Mouse (Mus musculus) embryonic stem cell, embryonic (primary cell): ENCODE results near the gene Mrpl43.

Experiments
- CTCF ChIA-PET, 4 experiments: fragments of 300-600 bp in 2 of 4; fragments of 350-600 bp in 2 of 4; sonication (Branson Sonifier 250); formaldehyde crosslinking; loops; one replicate each; lab custom pipeline; 2022; ENCODE audit warnings: inconsistent platforms in 2 of 4; lab: Charles Lee
- POLR2A ChIA-PET, 4 experiments: fragments of 300-600 bp in 2 of 4; fragments of 350-600 bp in 2 of 4; sonication (Branson Sonifier 250); formaldehyde crosslinking; loops; one replicate each; lab custom pipeline; 2022; ENCODE audit warnings: antibody characterized with exemption in 4 of 4, inconsistent platforms in 1 of 4; lab: Charles Lee

Gene Mrpl43

DNA sequence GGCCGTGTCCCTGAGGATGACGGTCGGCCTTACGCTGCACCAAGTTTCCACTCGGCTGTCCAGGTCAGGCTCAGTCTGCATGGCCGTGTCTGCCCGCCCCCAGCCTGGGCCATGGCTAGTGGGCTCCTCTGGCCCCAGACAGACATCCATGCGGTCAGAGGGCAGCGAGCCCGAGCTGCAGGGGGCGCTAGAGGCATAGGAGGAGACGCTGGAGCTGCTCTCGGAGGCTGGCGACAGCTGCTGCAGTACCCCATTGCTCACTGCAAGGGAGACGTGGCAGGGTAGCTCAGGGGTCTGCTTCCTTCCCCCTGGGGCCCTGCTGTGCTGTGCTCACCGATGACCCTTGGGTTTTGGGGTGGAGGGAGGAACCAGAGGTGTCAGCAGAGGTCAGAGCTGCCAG, 30.6 kb upstream of the Mrpl43 start:
- POLR2A ChIA-PET, result interaction anchor here (0.5 to 3.8 kb wide), 23 partner anchors 8 to 354 kb away, joined by 3 to 33 read pairs (median 3); partner anchors contain the start of genes Kazald1 (in 4 of the 4), Sfxn3 (in 2 of the 4), Lzts2 (in 1 of the 4) and Mrpl43 (in 1 of the 4)
- CTCF ChIA-PET, result interaction anchor here (0.5 to 16.0 kb wide), 69 partner anchors 9 to 842 kb away, joined by 3 to 523 read pairs (median 4); partner anchors contain the start of genes Sfxn3 (in 4 of the 4), Kazald1 (in 2 of the 4), Lzts2 (in 2 of the 4) and Pdzd7 (in 2 of the 4)

DNA sequence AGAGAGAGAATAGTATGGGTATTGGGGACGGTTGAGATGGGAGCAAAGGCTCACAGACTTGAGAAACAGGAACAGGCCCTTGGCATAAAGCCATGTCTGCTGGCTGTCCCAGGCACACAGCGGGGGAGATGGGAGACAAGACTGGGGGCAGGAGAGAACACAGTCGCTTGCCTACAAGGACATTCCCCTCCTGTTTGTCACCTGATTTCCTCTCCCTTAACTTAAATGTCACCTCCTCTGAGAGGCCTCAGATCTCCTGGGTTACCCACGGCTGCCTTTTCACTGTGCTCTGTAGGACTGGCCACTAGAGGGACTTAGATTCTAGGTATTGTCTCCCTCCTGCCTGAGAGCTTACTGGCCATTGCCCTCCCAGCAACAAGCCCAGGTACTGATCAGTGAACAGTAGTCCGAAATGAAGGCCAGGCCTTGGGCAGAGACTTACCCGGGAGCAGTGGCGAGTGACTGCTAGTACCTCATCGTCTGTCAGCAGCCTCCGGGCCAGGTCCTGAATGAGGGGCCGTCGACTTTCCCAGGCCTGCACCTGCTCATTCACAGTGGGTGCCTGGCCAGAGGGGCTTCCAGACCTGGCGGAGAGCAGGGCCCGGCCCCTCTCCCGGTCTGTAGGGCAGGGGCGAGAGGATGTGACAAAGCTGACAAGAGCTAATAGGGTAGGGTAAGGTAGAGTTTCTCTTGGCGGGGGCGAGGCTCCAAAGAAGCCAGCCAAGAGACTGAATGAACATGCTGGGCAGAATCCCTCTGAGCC, 26.5 kb upstream of the Mrpl43 start:
- CTCF ChIA-PET, result interaction anchor here (0.6 to 16.0 kb wide), 41 partner anchors 9 to 1994 kb away, joined by 3 to 523 read pairs (median 10); partner anchors contain the start of genes Kazald1 (in 3 of the 4), Lzts2 (in 3 of the 4), Mrpl43 (in 3 of the 4) and Pdzd7 (in 3 of the 4)
- POLR2A ChIA-PET, result interaction anchor here in 3 of 4 experiments (0.6 to 10.9 kb wide), 7 partner anchors 12 to 42 kb away, joined by 3 to 152 read pairs (median 3); partner anchors contain the start of genes Sfxn3 (in 2 of the 3), Kazald1 (in 1 of the 3) and Lzts2 (in 1 of the 3)

DNA sequence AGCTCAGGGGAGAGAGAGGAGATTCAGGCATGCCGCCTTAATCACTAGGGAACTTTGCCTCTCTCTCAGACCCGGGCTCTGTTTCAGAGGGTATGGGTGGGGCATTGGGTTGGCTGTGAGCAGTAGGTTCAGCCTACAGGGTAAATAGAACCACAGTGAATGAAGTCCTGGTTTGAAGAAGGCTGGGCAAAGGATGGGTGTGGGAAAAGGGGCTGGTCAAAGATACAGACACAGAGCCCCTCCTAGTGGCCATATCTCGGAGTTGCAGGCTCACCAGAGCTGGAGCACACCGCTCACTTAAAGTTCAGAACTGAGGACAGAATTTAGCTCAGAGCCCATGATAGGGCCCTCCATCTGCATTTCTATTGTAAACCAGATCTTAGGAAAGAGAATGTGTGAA, 25.5 kb upstream of the Mrpl43 start:
- POLR2A ChIA-PET, result interaction anchor here in 3 of 4 experiments (1.0 to 10.9 kb wide), 22 partner anchors 10 to 469 kb away, joined by 3 to 152 read pairs (median 8); partner anchors contain the start of genes Kazald1 (in 2 of the 3), Lzts2 (in 2 of the 3), Mrpl43 (in 2 of the 3) and Sfxn3 (in 2 of the 3)
- CTCF ChIA-PET, result interaction anchor here (0.6 to 16.0 kb wide), 104 partner anchors 8 to 613 kb away, joined by 3 to 523 read pairs (median 7); partner anchors contain the start of genes Lzts2 (in 4 of the 4), Pdzd7 (in 4 of the 4), Sfxn3 (in 4 of the 4) and Kazald1 (in 3 of the 4)

DNA sequence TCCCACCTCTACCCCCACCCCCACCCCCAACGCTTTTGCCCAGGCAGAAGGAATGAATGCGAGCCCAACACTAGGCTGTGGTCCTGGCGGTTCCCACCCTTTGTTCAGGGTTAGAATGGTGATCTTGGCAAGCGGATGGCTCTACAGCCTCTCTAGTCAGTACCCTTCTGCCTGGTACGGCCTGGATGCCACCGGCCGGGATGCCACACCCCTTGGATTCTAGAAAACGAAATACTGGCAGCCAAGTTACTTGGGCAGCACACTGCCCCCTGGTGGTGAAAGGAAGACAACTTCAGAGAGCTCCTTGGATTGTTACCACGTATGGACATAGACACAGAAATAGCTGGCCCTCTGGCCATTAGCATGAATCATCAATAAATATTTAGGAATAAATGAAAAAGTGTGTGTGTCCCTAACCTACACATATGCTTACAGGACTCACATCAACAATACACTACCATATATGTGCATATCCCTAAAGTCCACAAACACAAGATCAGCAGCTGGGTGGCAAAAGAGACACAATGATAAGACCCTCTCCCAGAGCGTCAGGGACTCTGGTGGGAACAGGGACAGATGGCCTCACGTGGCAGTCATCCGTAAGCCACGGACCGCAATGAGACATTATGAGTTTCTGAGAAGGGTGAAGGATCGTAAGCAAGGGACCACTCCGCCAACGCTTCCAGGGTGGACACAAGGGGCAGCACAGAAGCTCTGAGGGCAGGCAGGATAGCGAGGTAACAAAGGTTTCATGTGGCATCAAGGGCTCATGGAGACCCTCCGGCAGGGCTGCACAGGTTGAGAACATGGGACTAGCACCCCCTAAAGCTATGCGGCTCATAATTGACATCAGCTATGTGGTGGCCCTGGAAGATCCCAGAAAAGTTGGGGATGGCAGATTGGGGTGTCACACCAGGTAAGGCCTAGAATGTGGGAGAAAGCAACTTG, 24.8 kb upstream of the Mrpl43 start:
- CTCF ChIA-PET, result interaction anchor here (0.6 to 16.0 kb wide), 192 partner anchors 8 to 623 kb away, joined by 3 to 523 read pairs (median 5); partner anchors contain the start of genes Lzts2 (in 4 of the 4), Pdzd7 (in 4 of the 4), Sfxn3 (in 4 of the 4) and Twnk (in 4 of the 4)
- POLR2A ChIA-PET, result interaction anchor here in 3 of 4 experiments (0.6 to 10.9 kb wide), 35 partner anchors 10 to 468 kb away, joined by 3 to 152 read pairs (median 4); partner anchors contain the start of genes Kazald1 (in 3 of the 3), Lzts2 (in 2 of the 3), Mrpl43 (in 2 of the 3) and Sfxn3 (in 2 of the 3)

DNA sequence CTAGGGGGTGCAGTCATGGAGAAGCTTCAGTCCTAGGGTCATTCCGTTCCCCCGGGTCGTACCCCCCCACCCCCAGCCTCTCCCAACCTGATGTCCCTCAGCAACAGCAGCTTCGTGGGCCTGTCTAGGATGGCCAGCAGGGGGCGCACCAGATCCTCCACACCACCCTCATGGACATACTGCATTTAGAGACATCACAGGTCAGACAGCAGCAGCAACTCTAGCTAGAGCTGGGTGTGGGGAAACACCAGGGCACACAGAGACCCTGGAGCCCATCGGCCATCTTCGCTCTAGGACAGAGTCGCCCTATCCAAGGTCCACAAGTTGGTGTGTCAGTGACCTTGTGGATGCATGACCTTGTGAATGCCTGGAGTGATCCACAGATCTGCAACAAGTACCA, 23.9 kb upstream of the Mrpl43 start:
- ChIA-PET POLR2A (interaction anchor here in 3 of 4 experiments (0.6 to 10.9 kb wide), 19 partner anchors 9 to 966 kb away, joined by 3 to 152 read pairs (median 8); partner anchors contain the start of genes Kazald1 (in 2 of the 3), Lzts2 (in 2 of the 3), Sfxn3 (in 2 of the 3) and Mrpl43 (in 1 of the 3)), CTCF (interaction anchor here (0.6 to 16.0 kb wide), 107 partner anchors 8 to 1375 kb away, joined by 3 to 523 read pairs (median 8); partner anchors contain the start of genes Lzts2 (in 4 of the 4), Pdzd7 (in 4 of the 4), Sfxn3 (in 4 of the 4) and Kazald1 (in 3 of the 4))

DNA sequence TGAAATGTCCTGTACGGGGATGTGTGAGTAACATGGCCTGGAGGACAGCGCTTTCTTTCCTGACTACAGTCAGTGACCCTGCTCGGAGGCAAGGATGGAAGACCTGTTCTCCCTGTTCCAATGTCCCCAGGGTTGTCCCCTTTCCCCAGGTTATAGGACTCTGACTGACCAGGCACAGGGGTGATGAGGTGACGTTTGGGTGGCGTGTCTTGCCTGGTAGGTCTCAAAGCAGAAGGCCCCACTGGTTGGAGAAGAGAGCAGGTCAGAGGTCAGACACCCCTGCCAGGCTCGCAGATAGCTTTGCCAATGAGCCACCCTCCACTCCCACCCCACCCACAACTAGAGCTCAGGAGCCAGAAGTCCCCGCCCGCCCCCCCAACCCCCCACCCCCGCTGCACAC, 23.3 kb upstream of the Mrpl43 start:
- CTCF ChIA-PET, result interaction anchor here (0.5 to 16.0 kb wide), 86 partner anchors 9 to 665 kb away, joined by 3 to 523 read pairs (median 8); partner anchors contain the start of genes Lzts2 (in 4 of the 4), Sfxn3 (in 4 of the 4), Kazald1 (in 3 of the 4) and Mrpl43 (in 3 of the 4)
- POLR2A ChIA-PET, result interaction anchor here in 3 of 4 experiments (1.0 to 10.9 kb wide), 15 partner anchors 12 to 56 kb away, joined by 3 to 152 read pairs (median 9); partner anchors contain the start of genes Kazald1 (in 2 of the 3), Lzts2 (in 2 of the 3), Sfxn3 (in 2 of the 3) and Mrpl43 (in 1 of the 3)

DNA sequence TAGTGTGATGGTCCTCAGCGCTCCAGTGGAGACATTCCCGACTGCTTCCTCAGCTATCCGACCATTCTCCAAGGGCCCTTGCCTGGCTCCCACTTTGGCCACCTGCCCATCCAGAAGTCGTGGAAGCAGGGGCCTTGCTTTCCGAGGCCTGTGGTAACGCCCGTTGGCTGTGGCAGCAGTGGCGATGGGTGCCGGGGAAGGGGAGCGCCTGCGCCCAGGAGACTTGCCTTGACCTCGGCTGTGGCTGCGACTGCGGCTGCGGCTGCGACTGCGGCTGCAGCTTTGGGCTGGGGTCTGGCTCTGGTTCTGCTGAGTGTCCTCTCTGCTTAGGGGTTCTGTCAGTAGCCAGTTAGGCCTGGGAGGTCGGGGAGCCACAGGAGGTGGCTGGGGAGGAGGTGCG, 22.5 kb upstream of the Mrpl43 start:
- POLR2A ChIA-PET, result interaction anchor here in 3 of 4 experiments (0.8 to 10.9 kb wide), 14 partner anchors 9 to 450 kb away, joined by 3 to 152 read pairs (median 4); partner anchors contain the start of genes Lzts2 (in 2 of the 3), Twnk (in 2 of the 3), Mrpl43 (in 1 of the 3) and Sema4g (in 1 of the 3)
- CTCF ChIA-PET, result interaction anchor here (0.6 to 16.0 kb wide), 20 partner anchors 8 to 697 kb away, joined by 3 to 523 read pairs (median 6); partner anchors contain the start of genes Lzts2 (in 3 of the 4), Mrpl43 (in 2 of the 4), Sfxn3 (in 2 of the 4) and Twnk (in 2 of the 4)

DNA sequence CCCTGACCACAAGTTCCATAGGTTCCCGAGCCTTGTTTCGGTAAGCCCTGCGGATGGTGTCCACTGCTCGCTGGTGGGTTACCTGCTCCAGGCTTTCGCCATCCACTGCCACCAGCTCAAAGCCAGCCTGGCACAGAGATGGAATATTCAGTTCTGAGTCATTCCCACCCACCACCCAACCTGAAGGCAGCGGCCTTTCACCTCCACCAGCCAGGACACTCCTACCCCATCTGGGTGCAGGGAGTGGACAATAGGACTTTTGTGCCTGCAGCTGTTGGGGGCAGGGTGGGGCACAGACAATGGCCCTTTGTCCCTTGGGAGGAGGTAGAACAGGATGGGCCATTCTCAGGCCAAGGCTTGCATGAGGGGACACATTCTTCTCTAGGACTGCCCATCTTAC, 21.6 kb upstream of the Mrpl43 start:
- POLR2A ChIA-PET, result interaction anchor here in 3 of 4 experiments (0.5 to 10.9 kb wide), 13 partner anchors 9 to 1369 kb away, joined by 3 to 152 read pairs (median 4); partner anchors contain the start of genes Lzts2 (in 2 of the 3), Mrpl43 (in 1 of the 3), Sema4g (in 1 of the 3) and Twnk (in 1 of the 3)
- CTCF ChIA-PET, result interaction anchor here (0.7 to 16.0 kb wide), 13 partner anchors 9 to 273 kb away, joined by 3 to 523 read pairs (median 5); partner anchors contain the start of genes Lzts2 (in 3 of the 4), Mrpl43 (in 2 of the 4), Sfxn3 (in 2 of the 4) and Twnk (in 2 of the 4)

DNA sequence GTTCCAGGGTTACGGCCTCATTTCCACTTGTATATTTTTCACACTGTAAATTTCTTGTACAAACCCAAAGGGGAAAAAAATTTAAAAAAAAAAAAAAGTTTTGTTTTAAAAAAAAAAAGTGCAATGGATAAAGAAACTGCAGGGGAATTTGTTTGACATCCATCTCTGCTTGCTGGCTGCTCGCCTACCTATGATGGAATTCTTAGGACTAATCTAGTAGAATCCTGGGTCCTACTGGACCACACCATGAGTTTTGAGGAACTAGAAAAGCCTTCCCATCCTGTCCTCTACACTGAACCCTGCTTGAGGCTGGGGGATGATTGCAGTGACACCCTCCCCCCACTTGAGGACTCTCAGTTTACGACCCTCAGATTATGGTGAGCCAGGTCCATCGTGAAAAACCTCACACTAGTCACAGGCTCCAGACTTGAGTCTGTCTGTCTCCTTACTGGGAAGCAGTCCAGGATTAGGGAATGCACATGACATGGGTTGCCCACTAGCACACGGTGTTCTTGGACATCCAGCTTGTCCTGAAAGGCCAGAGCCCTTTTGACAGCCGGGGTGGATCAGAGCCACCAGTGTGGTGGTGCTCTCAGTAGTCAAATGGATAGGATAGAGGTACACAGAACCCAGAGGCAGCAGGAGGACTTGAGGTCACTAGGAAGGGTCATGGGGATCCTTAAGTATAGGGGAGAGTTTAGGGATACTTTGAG, 20.9 kb upstream of the Mrpl43 start:
- POLR2A ChIA-PET, result interaction anchor here in 3 of 4 experiments (0.6 to 10.9 kb wide), 17 partner anchors 10 to 449 kb away, joined by 3 to 152 read pairs (median 4); partner anchors contain the start of genes Lzts2 (in 2 of the 3), Twnk (in 2 of the 3), Kazald1 (in 1 of the 3) and Mrpl43 (in 1 of the 3)
- CTCF ChIA-PET, result interaction anchor here (0.5 to 16.0 kb wide), 11 partner anchors 10 to 831 kb away, joined by 3 to 523 read pairs (median 7); partner anchors contain the start of genes Lzts2 (in 3 of the 4), Mrpl43 (in 2 of the 4), Sfxn3 (in 2 of the 4) and Twnk (in 2 of the 4)

DNA sequence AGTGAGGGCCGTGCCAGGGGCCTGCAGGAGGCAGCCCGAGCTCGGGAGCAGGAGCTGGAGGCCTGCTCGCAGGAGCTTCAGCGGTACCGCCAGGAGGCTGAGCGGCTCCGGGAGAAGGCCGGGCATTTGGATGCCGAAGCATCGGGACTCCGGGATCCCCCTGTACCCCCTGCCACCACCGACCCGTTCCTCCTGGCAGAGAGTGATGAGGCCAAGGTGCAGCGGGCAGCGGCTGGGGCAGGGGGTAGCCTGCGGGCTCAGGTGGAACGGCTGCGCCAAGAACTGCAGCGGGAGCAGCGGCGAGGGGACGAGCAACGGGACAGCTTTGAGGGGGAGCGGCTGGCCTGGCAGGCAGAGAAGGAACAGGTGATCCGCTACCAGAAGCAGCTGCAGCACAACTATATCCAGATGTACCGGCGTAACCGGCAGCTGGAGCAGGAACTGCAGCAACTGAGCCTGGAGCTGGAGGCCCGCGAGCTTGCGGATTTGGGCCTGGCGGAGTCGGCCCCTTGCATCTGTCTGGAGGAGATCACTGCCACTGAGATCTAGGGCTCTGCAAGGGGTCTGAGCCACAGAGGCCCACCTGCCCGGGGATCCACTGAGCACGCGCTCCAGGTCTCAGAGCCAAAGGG, 19.8 kb upstream of the Mrpl43 start:
- ChIA-PET CTCF (interaction anchor here (0.6 to 16.0 kb wide), 10 partner anchors 9 to 151 kb away, joined by 3 to 523 read pairs (median 4); partner anchors contain the start of genes Lzts2 (in 2 of the 4), Mrpl43 (in 2 of the 4), Sfxn3 (in 2 of the 4) and Twnk (in 2 of the 4)), POLR2A (interaction anchor here in 3 of 4 experiments (1.0 to 10.9 kb wide), 13 partner anchors 10 to 119 kb away, joined by 3 to 152 read pairs (median 6); partner anchors contain the start of genes Lzts2 (in 2 of the 3), Twnk (in 2 of the 3), Kazald1 (in 1 of the 3) and Mrpl43 (in 1 of the 3))

DNA sequence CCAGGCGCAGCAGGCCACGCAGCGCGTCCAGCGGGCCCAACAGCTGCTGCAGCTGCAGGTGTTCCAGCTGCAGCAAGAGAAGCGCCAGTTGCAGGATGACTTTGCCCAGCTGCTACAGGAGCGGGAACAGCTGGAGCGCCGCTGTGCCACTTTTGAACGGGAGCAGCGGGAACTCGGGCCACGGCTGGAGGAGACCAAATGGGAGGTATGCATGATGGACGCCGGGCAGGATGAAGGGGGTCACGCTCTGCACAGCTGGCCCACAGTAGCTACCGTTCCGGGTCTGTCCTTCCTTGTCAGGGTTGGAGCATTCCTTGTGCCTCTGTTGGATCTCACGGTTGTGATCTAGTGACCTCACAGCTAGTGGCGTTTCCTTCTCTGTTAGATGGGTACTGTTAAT, 18.5 kb upstream of the Mrpl43 start:
- CTCF ChIA-PET, result interaction anchor here in 3 of 4 experiments (0.6 to 16.0 kb wide), 14 partner anchors 9 to 249 kb away, joined by 3 to 523 read pairs (median 4); partner anchors contain the start of genes Sfxn3 (in 2 of the 3), Kazald1 (in 1 of the 3), Lzts2 (in 1 of the 3) and Mrpl43 (in 1 of the 3)
- POLR2A ChIA-PET, result interaction anchor here (0.6 to 10.9 kb wide), 17 partner anchors 9 to 493 kb away, joined by 3 to 152 read pairs (median 5); partner anchors contain the start of genes Lzts2 (in 3 of the 4), Mrpl43 (in 2 of the 4), Sfxn3 (in 2 of the 4) and Kazald1 (in 1 of the 4)

DNA sequence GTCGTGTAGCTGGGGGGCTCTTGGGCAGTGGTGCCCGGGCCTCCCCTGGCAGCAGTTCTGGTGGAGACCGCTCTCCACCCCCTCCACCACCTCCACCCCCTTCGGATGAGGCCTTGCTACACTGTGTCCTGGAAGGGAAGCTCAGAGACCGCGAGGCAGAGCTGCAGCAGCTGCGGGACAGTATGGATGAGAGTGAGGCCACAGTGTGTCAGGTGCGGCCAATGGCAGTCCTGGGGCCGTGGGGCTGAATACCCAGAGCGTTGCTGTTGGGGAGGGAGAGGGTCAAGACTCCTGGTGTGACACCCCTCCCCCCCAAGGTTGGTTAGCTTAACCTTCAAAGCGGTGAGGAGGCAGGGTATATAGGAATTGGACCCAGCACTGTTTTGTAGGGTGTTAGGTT, 17.8 kb upstream of the Mrpl43 start:
- ChIA-PET POLR2A (interaction anchor here (0.8 to 10.9 kb wide), 16 partner anchors 8 to 52 kb away, joined by 3 to 152 read pairs (median 4); partner anchors contain the start of genes Lzts2 (in 3 of the 4), Sfxn3 (in 2 of the 4), Twnk (in 2 of the 4) and Kazald1 (in 1 of the 4)), CTCF (interaction anchor here (0.6 to 16.0 kb wide), 13 partner anchors 8 to 505 kb away, joined by 3 to 523 read pairs (median 4); partner anchors contain the start of genes Sfxn3 (in 3 of the 4), Kazald1 (in 1 of the 4), Lzts2 (in 1 of the 4) and Mrpl43 (in 1 of the 4))

DNA sequence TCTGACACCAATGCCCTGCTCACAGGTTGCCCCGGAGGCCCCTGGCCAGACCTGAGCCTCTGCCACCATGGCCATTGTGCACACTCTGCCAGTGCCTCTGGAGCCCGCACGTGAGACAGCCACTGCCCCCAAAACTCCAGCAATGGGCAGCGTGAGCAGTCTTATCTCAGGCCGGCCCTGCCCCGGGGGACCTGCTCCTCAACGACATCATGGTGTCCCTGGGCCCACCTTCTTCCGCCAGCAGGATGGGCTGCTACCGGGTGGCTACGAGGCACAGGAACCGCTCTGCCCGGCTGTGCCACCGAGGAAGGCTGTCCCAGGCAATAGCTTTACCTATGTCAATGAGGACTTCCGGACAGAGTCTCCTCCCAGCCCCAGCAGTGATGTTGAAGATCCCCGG, 15.1 kb upstream of the Mrpl43 start:
- CTCF ChIA-PET, result interaction anchor here in 3 of 4 experiments (1.0 to 13.7 kb wide), 5 partner anchors 8 to 21 kb away, joined by 3 to 273 read pairs (median 20); partner anchors contain the start of genes Pdzd7 (in 1 of the 3) and Sfxn3 (in 1 of the 3)

More for the DNA sequence above, 15.1 kb upstream of the Mrpl43 start:
- POLR2A ChIA-PET, result interaction anchor here in 2 of 4 experiments (1.0 to 1.2 kb wide), 3 partner anchors 10 to 53 kb away, joined by 3 to 5 read pairs (median 4); partner anchors contain the start of gene Twnk (in 1 of the 2)
